Mouse (Mus musculus) 3T3-L1 (cell line): ENCODE data around the gene Mettl21c.
"Not testable (repeated sequence)": the region's sequence is repeated elsewhere in the genome, so short reads cannot be mapped to it uniquely, and the experiment has no call there.

Source experiments
- DNase-seq: peaks from one replicate; pipeline ENCODE4 v3.0.0-alpha.2; 2015; ENCODE audit warnings: low read depth, low spot score

Mettl21c gene

DNA sequence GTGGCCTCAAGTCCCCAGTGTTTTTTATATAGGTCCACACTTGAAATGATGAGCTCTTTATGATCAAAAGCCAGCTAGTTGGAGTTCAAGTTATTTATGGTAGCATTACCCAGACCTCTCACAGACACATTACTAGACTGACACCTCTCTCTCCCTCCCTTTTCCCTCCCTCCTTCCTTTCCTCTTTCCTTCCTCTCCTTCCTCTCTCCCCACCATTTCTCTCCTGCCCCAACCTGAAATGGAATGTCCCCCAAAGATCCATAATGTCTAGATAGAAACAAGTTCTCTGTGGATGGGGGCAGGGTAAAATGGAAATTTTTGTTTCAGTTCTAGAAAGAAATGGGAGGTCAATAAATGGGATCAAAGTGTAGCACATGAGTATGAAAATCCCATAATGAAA is at the start of gene Mettl21c:
Mettl21c (minus strand) TSS at position 101 of the 400 bp plus-strand sequence.
- DNase-seq = no peak

DNA sequence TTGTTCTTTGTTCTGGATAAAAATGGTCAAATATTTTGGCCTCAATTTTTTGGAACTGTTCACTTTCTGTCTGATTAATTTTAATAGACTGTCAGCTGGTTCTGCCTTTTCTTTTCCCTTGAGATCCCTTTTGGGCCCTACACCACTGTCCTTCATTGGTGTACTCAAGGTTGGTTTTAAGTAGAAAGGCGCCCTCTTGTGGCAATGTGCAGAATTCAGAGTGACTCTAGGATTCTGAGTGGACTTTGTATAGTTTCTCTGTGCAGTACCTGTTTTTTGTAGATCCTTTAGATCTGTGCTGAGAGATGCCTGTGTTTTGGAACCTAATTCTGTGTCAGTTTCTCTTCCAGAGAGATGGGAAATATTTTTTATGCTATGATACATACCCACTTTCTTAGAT is 44.8 kb upstream of the Mettl21c start:
- peak; percentile 80 for DNase-seq

DNA sequence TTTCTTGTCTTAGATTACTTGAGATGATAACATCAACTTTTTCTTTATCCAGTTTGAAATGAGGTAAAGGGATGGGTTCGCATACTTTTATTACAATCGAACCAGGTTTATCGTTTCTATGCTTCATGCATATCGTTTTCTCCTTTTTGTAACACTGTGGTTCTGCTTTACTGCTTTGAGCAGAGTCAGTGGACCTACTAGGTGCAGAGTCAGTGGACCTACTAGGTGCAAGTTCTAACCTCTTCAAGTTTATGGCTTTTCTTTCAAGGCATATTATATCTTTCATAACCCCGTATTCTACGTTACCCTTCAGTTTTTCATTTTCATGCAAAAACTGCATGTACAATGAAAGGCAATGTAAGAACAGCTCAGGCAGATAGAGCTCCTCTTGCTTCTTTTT is 43.6 kb upstream of the Mettl21c start:
- DNase-seq = no peak

DNA sequence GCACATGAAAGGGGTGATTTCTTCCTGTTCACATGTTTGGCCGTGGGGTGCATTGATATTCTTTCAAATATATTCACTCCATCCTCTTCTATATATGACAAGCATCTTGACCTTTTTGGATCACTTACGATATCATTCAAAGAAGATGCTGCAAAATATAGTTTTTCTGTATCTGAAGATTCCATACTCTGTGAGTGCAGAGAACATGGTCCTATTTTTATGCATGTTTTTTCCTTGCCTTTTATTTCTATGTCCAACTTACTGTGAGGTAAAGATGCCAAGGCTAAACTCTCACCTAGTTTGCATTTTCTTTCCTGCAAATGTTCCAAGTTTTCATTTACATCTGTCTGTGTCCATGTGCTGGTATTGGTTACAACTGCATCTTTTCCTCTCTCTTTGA is 42.0 kb upstream of the Mettl21c start, which contains the start of gene Gm8251:
Gm8251 (minus strand) TSS at position 101 of the 400 bp plus-strand sequence.
- DNase-seq = no peak

DNA sequence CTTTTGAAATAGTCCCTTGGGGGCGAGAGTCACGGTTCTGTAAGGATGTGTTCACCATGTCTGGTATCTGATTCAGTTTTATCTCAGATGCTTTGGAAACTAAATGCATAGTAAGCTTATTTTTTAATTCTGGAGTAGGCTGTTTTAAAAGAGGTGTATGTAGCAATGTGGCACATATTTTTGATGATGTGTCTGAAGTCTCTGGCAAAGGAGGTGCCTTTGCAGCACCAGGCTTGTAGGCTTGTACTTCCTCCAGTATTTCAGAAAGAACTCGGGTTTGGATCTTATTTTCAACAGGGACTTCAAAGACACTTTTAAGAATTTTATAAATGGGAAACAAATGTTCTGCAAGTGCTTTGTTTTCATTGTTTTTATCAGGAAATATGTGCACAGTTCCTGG is 38.0 kb upstream of the Mettl21c start:
- no peak for DNase-seq

DNA sequence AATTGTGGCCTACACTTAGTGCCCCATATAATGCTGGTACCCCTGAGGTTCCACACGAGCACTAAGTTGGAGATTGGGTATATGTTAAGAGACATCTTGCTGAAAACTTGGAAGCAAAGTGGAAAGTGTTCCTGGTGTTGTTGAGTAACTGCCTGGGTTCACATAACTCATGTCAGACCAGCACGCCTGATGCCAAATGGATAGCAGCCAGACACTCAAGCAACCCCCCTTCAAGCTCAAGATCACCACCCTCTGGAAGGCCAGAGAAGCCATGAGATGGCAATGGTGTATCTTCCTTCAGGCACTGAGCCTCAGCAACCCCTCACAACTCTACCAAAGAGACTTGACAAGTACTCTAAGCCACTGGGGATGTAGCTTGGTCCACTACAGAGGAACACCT is 26.7 kb upstream of the Mettl21c start:
- peak; percentile 29 for DNase-seq

DNA sequence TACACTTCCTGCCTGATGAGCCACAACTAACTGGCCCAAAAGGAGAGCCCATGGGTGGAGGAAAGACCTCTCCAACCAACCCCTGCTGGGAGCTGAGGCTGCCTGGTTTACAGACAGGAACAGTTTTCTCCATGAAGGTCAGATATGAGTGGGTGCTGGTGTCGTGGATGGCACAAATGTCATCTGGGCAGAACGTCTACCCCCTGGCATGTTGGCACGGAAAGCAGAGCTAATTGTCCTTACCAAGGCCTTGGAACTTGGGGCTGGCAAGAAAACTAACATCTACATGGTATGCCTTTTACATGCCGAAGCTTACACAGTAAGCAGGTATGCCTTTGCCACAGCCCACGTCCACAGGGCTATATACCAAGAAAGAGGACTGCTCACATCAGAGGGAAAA is 25.9 kb upstream of the Mettl21c start:
- not testable (repeated sequence) for DNase-seq

DNA sequence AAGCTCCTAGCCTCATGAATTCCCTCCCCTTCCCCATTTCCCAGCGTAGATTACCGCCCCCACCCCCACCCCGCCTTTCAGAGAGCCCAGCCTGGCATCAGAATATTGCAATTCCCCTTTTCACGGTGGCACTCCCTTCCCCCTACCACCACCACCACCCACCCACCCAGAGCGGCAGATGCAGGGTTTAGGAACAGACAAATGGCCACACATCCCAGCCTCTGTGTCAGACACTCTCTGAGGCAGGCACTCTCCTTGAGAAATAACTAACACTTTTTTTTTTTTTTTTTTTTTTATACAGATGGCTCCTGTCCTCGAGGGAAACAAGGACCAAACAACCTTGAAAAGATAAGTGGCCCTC is 22.7 kb upstream of the Mettl21c start:
- DNase-seq = no peak

DNA sequence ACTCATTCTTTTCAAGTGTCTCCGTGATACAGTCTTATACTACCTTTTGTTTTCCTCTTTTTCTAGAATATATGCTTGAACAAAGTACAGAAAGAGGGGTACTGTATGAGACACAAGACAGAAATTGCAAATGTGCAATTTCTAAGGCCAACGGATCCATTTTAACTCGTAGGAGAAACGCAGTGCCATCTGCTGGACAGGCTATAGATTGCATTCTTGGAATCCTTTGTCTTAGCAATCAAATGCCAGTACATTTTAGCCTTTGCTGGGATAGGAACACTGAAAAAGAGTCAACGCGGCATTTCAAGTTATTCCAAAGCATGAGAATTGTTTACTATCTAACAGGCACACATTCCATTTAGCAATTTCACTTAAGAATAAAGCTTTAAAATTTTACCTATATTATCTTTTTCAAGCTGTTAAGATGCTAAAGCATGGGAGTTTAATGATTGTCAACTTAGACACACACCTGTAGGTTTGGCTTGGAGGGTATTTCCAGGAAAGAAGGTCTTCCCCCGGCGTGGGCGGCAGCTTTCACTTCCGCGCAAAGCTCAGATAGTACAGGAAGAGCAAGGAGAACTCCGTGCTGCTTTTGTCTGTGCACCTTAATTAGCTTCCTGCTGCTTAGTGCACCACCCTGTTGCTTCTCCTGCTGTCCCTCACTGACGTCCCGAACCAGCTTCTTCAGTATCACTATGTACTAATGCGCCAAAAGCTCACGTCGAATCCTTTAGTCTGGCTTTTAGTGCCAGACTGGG is 22.1 kb upstream of the Mettl21c start:
- DNase-seq = peak; percentile 76

DNA sequence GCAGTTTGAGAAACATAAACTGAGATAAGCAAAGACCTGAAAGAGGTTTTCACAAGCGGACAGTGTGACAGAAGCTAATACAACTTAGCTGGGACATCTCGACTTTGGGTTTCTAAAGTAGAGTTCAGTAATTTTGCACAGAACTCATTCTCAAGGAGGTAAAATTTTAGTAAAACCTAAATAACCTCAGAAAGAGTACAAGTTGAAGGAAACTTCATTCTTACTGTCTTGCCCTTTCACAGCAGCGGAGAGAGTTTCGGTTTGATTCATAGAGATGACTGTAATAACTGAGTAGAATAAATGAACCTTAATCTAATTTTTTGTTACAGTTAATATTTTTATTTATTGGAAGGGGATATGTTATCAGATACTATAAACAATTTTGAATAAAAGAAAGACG is 13.1 kb upstream of the Mettl21c start:
- DNase-seq = no peak

DNA sequence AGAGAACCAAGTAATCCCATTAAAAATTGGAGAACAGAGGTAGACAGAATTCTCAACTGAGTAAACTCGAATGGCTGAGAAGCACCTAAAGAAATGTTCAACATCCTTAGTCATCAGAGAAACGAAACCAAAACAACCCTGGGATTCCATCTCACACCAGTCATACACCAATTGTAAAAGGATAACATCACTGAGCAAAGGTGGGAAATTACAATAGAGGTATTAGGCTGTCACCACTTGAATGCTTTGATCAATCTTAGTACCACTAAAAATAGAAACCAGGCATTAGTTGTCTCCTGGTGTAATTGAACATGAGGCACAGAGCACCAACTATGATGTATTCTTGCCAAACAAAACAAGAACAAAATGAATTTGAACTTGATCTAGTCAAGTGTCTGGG is 12.4 kb upstream of the Mettl21c start:
- DNase-seq = peak; percentile 46

DNA sequence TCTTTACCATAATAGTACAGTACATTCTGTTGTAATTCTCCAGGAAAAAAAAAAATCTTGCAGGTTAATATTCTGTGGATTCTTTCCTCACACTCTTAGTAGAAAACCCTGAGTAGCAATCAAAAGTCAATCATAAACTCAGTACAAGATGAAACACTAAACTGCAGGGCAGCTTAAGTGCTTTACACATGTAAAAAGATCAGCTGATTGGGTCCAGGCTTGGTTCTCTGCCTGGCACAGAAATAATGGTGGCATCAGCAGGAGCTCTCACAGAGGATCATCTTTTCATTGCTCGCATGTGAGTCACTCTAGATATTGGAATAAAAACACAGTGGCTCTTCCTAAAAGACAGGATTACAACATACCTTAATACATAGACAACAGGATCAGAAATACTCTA is 7.8 kb upstream of the Mettl21c start:
- peak; percentile 23 for DNase-seq

DNA sequence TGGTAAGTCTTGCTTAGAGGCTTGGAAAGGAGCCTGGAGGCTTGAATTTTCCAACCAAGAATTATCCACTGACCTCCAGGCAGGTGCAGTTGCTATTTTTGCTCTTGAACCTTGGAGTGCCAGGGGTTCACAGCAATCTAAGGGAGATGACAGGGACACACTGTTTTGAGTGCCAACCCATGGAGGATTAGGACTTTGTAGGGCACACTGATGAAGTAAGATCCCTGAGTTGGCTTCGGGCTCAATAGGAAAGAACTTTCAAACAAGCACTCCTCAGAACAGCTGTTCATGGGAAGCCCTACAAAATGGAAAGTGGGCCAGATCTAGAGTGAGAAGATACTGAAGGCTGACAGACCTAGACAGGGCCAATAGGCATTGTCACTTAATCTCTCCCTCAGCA is 2.8 kb upstream of the Mettl21c start:
- no peak for DNase-seq

DNA sequence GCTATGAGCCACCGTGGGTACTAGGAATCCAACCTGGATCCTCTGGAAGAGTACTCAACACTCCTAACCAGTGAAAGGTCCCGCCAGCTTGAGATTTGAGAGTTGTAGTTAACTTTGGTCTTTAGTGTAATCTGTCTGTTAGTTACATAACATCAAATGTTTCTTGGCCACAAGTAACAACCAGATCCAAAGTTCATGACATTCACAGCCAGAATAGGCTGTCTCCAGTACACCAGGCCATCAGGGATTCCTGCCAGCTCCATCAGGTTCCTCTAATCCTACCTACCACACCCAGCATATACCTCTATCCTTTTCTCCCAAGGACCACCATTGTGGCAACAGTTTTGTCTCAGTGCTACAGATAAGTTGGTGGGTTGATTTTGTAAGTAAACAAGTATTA is 4.3 kb downstream of the Mettl21c start:
- DNase-seq = no peak

DNA sequence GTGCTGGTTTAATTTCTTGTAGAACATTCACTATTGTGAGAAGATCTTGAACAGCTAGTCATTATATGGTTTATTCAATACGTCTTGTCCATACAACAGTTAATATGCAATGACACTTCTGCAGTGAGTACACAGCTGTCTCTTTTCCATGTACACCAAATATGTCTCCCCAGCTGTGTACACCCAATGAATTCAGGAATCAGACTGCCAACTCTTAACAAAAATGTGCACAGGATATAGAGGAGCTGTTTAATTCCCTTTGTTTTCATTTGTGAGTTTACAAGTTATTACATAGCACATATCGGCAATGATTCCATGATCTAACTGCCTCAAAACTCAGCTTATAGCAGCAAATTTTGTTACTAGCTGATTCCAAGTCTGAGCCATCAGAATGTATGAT is 15.3 kb downstream of the Mettl21c start:
- DNase-seq = no peak

DNA sequence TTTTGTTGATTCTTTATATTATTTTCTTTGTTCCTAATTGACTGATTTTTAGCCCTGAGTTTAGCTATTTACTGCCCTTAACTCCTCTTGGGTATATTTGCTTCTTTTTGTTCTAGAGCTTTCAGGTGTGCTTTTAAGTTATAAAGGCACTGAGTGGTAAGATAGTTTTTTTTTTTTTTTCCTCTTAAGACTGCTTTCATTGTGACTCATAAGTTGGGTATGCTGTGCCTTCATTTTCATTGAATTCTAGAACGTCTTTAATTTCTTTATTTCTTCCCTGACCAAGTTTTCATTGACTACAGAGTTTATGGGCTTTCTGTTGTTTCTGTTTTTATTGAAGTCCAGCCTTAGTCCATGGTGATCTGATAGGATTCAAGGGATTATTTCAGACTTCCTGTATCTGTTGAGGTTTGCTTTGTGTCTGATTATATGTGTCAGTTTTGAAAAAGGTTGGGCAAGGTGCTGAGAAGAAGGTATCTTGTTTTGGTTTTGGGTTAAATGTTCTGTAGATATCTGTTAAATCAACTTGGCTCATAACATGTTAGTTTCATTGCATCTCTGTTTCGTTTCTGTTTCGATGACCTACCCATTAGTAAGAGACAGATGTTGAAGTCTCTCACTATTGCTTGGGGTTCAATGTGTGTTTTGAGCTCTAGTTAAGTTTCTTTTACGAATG is 22.8 kb downstream of the Mettl21c start:
- peak; percentile 61 for DNase-seq

DNA sequence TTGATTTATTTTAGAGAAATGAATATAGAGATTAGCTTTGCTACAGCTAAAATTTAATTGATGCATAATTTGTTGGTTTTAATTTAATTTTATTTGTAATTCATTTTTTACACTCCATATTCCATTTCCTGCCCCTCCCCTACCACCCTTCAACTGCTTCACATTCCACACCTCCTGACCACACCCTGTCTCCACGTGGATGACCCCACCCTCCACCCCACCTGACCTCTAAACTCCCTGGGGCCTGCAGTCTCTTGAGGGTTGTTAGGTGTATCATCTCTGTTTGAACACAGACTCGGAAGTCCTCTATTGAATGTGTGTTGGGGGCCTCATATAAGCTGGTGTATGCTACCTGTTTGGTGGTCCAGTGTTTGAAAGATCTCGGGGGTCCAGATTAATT is 48.7 kb downstream of the Mettl21c start:
- no peak for DNase-seq

DNA sequence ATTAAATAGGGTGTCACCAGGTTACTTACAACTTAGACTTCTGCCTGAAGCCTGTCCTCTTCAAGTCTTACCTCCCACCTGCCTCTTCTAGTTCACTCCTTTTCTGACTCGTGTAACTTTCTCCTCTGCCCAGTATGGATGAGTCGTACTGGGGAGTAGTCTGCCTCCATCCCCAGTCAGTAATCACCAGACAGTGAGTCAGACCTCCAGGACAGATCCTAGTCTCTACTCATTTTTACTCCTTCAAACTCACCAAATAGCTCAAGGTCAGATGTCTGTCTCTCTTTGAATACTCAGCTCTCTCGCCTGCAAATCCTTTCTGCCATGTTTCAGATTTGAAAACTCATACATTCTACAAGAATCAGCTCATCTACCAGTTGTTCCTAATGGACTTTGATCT is 50.5 kb downstream of the Mettl21c start:
- peak; percentile 77 for DNase-seq

DNA sequence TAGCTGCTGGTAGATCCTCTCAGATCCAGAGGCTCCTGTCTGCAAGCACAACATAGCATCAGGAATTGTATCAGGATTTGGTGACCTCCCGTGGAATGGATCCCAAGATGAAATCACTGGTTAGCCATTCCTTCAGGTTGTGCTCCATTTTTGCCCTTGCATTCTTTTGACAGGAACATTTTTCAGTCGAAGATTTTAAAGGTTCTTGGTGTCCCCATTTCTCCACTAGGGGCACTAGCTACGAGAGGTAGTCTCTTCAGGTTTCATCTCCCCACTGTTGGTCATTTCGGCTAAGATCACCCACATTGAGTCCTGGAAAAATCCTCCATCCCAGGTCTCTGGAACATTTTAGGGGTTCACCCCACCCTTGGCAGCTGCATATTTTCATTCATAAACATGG is 53.1 kb downstream of the Mettl21c start:
- peak; percentile 33 for DNase-seq

DNA sequence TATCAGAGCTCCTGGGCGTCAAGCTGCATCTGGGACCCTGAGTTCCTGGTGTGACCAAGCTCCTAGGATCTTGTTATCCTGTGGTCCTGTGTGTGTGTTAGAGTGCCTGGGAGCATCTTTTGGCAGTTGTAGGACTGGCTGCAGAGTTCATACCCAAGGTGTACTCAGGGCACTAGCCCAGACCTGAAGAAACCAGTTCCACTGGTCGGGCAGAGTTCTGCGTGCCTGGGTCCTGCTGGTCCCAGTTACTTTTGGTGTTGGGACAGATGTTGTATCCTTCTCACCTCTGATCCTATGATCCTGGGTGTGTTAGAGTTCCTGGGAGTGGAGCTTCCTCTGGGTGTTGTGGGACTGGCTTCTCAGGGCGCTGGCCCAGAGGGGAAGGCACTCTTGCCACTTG is 55.5 kb downstream of the Mettl21c start:
- DNase-seq = no peak
